Mouse (Mus musculus) WW6 (cell line): ENCODE measurements around the gene Nfib.

Source experiments
- DNase-seq: peaks from one replicate; pipeline ENCODE4 v3.0.0-alpha.2; 2013; ENCODE audit warnings: low read depth, low spot score

Gene Nfib

GRCm38 (mm10) chr4:82433926-82434705 lies 271.4 kb downstream of the Nfib start:
- no peak for DNase-seq

GRCm38 (mm10) chr4:82431831-82432230 lies 273.7 kb downstream of the Nfib start:
- DNase-seq = no peak

- peak; percentile 50 for DNase-seq
These were observed 274.7 kb downstream of the Nfib start for GRCm38 (mm10) chr4:82430802-82431201.

- no peak for DNase-seq
These were observed 279.3 kb downstream of the Nfib start for GRCm38 (mm10) chr4:82426224-82426623.

GRCm38 (mm10) chr4:82418241-82418640 lies 287.3 kb downstream of the Nfib start:
- DNase-seq = no peak

GRCm38 (mm10) chr4:82415817-82416216 lies 289.7 kb downstream of the Nfib start:
- DNase-seq = no peak

GRCm38 (mm10) chr4:82412651-82413050 lies 292.9 kb downstream of the Nfib start:
- DNase-seq = no peak

GRCm38 (mm10) chr4:82411965-82412364 lies 293.6 kb downstream of the Nfib start:
- no peak for DNase-seq

- DNase-seq = no peak
These were observed 296.8 kb downstream of the Nfib start for GRCm38 (mm10) chr4:82408463-82409404.

GRCm38 (mm10) chr4:82406511-82406910 lies 299.0 kb downstream of the Nfib start:
- DNase-seq = no peak

GRCm38 (mm10) chr4:82405791-82406190 lies 299.8 kb downstream of the Nfib start:
- DNase-seq = no peak

- no peak for DNase-seq
These were observed 301.4 kb downstream of the Nfib start for GRCm38 (mm10) chr4:82403975-82404651.

GRCm38 (mm10) chr4:82402666-82403065 lies 302.9 kb downstream of the Nfib start:
- DNase-seq = no peak

GRCm38 (mm10) chr4:82401450-82402061 lies 304.0 kb downstream of the Nfib start:
- no peak for DNase-seq

- DNase-seq = no peak
These were observed 305.0 kb downstream of the Nfib start for GRCm38 (mm10) chr4:82400536-82400935.

GRCm38 (mm10) chr4:82399406-82400380 lies 305.9 kb downstream of the Nfib start:
- no peak for DNase-seq

GRCm38 (mm10) chr4:82398282-82398681 lies 307.3 kb downstream of the Nfib start:
- no peak for DNase-seq

- no peak for DNase-seq
These were observed 308.7 kb downstream of the Nfib start for GRCm38 (mm10) chr4:82396805-82397204.

GRCm38 (mm10) chr4:82396003-82396402 lies 309.5 kb downstream of the Nfib start:
- DNase-seq = no peak

- DNase-seq = no peak
These were observed 311.2 kb downstream of the Nfib start for GRCm38 (mm10) chr4:82394346-82394745.
